Mouse (Mus musculus): ENCODE measurements around the gene Ppp2r5e.
"Not testable (repeated sequence)": the region's sequence is repeated elsewhere in the genome, so short reads cannot be mapped to it uniquely, and the experiment has no call there.

The Ppp2r5e gene

GRCm38 (mm10) chr12:75486568-75487286 lies 109.3 kb downstream of the Ppp2r5e start:
- DNase-seq (ENCODE audit: low spot score in 2 of 2) = no peak

- DNase-seq (ENCODE audit: low spot score in 2 of 2) = no peak
Observed at GRCm38 (mm10) chr12:75482781-75483180, 113.3 kb downstream of the Ppp2r5e start.

- DNase-seq (ENCODE audit: low spot score in 2 of 2) = no peak
Observed at GRCm38 (mm10) chr12:75482015-75482414, 114.0 kb downstream of the Ppp2r5e start.

- no peak for DNase-seq (ENCODE audit: low spot score in 2 of 2)
Observed at GRCm38 (mm10) chr12:75480031-75480430, 116.0 kb downstream of the Ppp2r5e start.

- no peak for DNase-seq (ENCODE audit: low spot score in 2 of 2)
Observed at GRCm38 (mm10) chr12:75479375-75479898, 116.6 kb downstream of the Ppp2r5e start.

DNA sequence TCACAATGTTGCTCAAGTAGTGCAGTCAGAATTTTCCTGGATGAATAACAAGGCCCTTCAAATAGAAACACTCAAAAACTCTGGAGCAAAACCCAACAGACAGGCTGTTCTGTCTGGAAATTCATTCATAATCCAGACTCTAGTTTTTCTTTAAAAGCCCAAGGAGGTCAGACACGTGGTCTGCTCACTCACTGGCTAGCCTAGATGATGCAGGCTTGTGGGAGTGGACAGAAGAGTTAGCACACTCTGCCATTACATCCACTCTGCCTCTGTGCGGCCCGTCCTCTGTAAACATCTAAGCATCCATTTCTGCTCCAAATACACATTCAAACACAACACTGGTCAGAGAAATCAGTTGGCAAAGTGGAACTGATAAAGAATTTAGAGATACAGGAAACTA lies 117.4 kb downstream of the Ppp2r5e start:
- no peak for DNase-seq (ENCODE audit: low spot score in 2 of 2)

- no peak for DNase-seq (ENCODE audit: low spot score in 2 of 2)
Observed at GRCm38 (mm10) chr12:75478117-75478516, 117.9 kb downstream of the Ppp2r5e start.

GRCm38 (mm10) chr12:75473021-75473420 lies 123.0 kb downstream of the Ppp2r5e start:
- DNase-seq (ENCODE audit: low spot score in 2 of 2) = no peak

- no peak for DNase-seq (ENCODE audit: low spot score in 2 of 2)
Observed at GRCm38 (mm10) chr12:75472107-75472506, 123.9 kb downstream of the Ppp2r5e start.

GRCm38 (mm10) chr12:75467814-75468213 lies 128.2 kb downstream of the Ppp2r5e start:
- no peak for DNase-seq (ENCODE audit: low spot score in 2 of 2)

GRCm38 (mm10) chr12:75467127-75467526 lies 128.9 kb downstream of the Ppp2r5e start:
- DNase-seq (ENCODE audit: low spot score in 2 of 2) = no peak

GRCm38 (mm10) chr12:75466206-75466605 lies 129.8 kb downstream of the Ppp2r5e start:
- no peak for DNase-seq (ENCODE audit: low spot score in 2 of 2)

- DNase-seq (ENCODE audit: low spot score in 2 of 2) = no peak
Observed at GRCm38 (mm10) chr12:75464016-75464769, 131.9 kb downstream of the Ppp2r5e start.

GRCm38 (mm10) chr12:75460561-75460960 lies 135.5 kb downstream of the Ppp2r5e start:
- no peak for DNase-seq (ENCODE audit: low spot score in 2 of 2)

- no peak for DNase-seq (ENCODE audit: low spot score in 2 of 2)
Observed at GRCm38 (mm10) chr12:75459656-75460055, 136.4 kb downstream of the Ppp2r5e start.

DNA sequence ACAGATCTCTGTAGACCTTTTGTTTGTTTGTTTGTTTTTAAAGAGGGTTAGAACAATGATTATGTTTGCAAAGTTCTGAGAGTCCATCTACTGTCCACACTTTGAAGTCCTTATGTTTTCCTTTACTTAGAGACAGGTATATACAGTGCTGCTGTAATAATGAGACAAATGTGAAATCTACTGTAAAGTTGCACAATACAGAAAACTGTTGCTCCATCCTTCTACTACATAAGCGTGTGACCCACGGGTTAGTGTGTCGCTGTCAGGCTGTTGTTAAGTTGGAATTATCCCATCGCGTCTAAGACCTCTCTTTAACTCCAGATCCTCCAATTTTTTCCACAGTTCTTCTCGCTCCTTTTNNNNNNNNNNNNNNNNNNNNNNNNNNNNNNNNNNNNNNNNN lies 142.6 kb downstream of the Ppp2r5e start:
- no peak for DNase-seq (ENCODE audit: low spot score in 2 of 2)

DNA sequence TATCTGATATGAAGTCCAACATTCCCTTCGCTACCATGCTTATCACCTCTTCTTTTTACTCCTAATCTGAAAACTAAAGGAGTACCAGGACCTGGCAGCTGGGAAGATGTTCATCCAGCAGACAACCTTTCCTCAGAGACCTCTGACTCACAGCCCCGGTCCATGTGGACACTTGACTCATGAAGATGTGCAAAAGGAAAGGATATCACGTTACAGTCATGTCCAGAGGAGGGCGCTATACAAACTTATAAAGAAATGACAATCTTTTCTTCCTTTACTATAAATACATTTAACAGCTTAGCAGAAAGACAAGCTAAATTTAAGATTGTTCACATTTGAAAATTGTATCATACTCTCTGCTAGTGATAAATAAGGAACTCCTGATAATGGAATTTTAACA lies 143.0 kb downstream of the Ppp2r5e start:
- no peak for DNase-seq (ENCODE audit: low spot score in 2 of 2)

- no peak for DNase-seq (ENCODE audit: low spot score in 2 of 2)
Observed at GRCm38 (mm10) chr12:75450592-75450991, 145.5 kb downstream of the Ppp2r5e start.

GRCm38 (mm10) chr12:75450011-75450410 lies 146.0 kb downstream of the Ppp2r5e start:
- no peak for DNase-seq (ENCODE audit: low spot score in 2 of 2)

GRCm38 (mm10) chr12:75449475-75449966 lies 146.5 kb downstream of the Ppp2r5e start:
- DNase-seq (ENCODE audit: low spot score in 2 of 2) = no peak

DNA sequence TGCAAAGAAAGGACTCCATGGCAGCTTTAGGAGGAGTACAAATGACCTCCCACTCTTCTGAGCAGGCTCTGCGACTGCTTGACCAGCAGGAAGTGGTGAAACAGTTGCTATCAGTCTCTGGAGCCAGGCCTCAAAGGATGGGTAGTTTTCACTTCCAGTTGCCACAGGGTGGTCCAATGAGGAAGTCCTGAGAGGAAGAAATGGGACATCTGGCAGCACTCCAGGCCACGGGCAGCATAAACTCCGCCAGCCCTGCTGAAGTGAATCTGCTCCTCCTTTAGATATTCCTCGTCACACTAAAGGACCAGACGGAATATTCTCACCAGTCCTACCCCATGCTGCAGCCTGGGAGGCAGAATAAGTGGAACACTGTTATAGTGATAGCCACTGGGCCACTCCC lies 147.1 kb downstream of the Ppp2r5e start:
- peak in 1 of 2 experiments; percentile 25 for DNase-seq (ENCODE audit: low spot score in 2 of 2)

- DNase-seq (ENCODE audit: low spot score in 2 of 2) = no peak
Observed at GRCm38 (mm10) chr12:75446245-75446644, 149.8 kb downstream of the Ppp2r5e start.

- not testable (repeated sequence) for DNase-seq (ENCODE audit: low spot score in 2 of 2)
Observed at GRCm38 (mm10) chr12:75432400-75432799, 163.6 kb downstream of the Ppp2r5e start.
